Mouse (Mus musculus): ENCODE measurements at regions not wholly inside any gene's neighbourhood (a gene's known extent, or its start where the extent isn't known, plus 50 kb on each side); places are given as distances from the start of the nearest gene placed in this dataset.
A peak's percentile ranks its signal among the peaks of the same experiment; 100 is the strongest.
"Not testable (repeated sequence)": the region's sequence is repeated elsewhere in the genome, so short reads cannot be mapped to it uniquely, and the experiment has no call there.

GRCm38 (mm10) chr9:48047846-48048245 lies 114.0 kb upstream of the Nxpe4 start:
- DNase-seq (ENCODE audit: low read depth, low spot score), result no peak

- no peak for DNase-seq (ENCODE audit: low read depth, low spot score)
Measured at GRCm38 (mm10) chr9:48053580-48053979, 108.2 kb upstream of the Nxpe4 start.

GRCm38 (mm10) chr9:48055246-48055645 lies 106.6 kb upstream of the Nxpe4 start:
- no peak for DNase-seq (ENCODE audit: low read depth, low spot score)

GRCm38 (mm10) chr9:48058599-48058998 lies 103.2 kb upstream of the Nxpe4 start:
- peak; percentile 22 for DNase-seq (ENCODE audit: low read depth, low spot score)

- no peak for DNase-seq (ENCODE audit: low read depth, low spot score)
Measured at GRCm38 (mm10) chr9:48059549-48060165, 102.2 kb upstream of the Nxpe4 start.

GRCm38 (mm10) chr9:48060996-48061395 lies 100.8 kb upstream of the Nxpe4 start:
- DNase-seq (ENCODE audit: low read depth, low spot score), result no peak

GRCm38 (mm10) chr9:48066730-48067345 lies 95.0 kb upstream of the Nxpe4 start:
- DNase-seq (ENCODE audit: low read depth, low spot score), result no peak

DNA sequence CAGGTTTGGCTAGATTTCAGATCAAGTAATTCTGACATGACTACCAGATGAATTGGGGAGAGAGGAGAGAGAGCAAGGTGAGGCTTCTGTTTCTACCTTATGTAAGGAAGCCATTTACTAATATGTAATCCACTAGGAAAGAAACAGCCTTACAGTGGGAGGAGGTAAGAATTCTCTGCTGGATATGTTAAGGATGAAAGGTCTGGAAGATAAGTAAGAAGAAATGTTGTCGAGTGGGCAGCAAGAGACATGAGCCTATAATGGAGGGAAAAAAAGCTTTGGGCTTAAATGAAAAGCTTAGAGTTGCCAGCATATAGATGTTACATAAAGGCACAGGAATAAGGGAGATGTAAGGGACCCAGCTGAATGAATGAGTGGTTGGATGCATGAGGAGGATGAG lies 89.2 kb upstream of the Nxpe4 start:
- DNase-seq (ENCODE audit: low read depth, low spot score), result no peak

GRCm38 (mm10) chr9:48073096-48073495 lies 88.7 kb upstream of the Nxpe4 start:
- DNase-seq (ENCODE audit: low read depth, low spot score), result no peak

DNA sequence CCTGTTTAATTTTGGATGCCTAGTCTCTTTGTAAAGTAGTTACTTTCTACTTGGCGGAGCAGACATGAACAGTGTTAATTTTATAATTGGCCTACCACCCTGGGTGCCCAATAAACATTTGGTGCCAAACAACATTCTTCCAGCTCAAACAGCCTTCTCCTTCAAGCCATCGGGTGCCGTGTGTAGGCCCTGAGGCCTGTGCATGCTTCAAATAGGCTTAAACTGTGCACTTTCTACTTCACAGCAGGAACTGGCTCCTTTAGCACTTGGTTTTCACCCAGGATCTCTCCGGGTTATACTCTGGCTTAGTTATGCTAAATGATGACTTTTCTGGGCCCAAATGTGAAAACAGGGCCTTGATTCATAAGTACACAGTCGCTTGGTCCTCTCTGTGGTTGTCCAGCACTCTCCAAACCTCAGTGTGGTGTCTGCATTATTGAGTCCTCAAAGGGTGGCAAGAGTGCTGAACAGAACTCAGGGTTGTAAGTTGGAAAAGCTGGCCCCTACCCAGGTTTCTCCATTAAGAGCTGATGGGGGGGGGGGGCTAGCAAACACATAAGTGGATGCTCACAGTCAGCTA lies 86.1 kb upstream of the Nxpe4 start:
- DNase-seq (ENCODE audit: low read depth, low spot score), result no peak

- DNase-seq (ENCODE audit: low read depth, low spot score), result no peak
Measured at GRCm38 (mm10) chr9:48082461-48082860, 79.4 kb upstream of the Nxpe4 start.

DNA sequence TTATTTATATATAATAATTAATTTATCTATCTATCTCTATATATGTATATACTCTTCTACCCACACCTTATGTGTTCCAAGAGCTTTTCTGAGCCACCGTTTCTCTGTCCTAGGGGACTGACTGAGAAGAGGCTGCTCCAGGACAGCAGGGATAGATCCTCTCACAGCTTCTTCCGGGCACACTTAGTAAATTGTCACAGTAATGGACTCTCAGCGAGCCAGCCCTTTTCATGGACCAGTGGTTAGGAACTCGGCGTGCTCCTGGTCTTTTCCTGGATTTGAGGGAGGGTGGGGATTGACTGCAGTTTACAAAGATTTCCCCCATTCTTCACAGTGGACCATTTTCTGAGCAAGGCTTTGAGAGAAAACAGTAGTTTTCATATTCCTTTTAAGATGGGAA lies 77.6 kb upstream of the Nxpe4 start:
- DNase-seq (ENCODE audit: low read depth, low spot score), result not testable (repeated sequence)

GRCm38 (mm10) chr9:48089661-48090060 lies 72.2 kb upstream of the Nxpe4 start:
- peak; percentile 19 for DNase-seq (ENCODE audit: low read depth, low spot score)

GRCm38 (mm10) chr9:48094756-48095155 lies 67.1 kb upstream of the Nxpe4 start:
- DNase-seq (ENCODE audit: low read depth, low spot score), result no peak

GRCm38 (mm10) chr9:48099846-48100245 lies 62.0 kb upstream of the Nxpe4 start:
- DNase-seq (ENCODE audit: low read depth, low spot score), result no peak

GRCm38 (mm10) chr9:48106441-48107167 lies 55.2 kb upstream of the Nxpe4 start:
- peak; percentile 17 for DNase-seq (ENCODE audit: low read depth, low spot score)

DNA sequence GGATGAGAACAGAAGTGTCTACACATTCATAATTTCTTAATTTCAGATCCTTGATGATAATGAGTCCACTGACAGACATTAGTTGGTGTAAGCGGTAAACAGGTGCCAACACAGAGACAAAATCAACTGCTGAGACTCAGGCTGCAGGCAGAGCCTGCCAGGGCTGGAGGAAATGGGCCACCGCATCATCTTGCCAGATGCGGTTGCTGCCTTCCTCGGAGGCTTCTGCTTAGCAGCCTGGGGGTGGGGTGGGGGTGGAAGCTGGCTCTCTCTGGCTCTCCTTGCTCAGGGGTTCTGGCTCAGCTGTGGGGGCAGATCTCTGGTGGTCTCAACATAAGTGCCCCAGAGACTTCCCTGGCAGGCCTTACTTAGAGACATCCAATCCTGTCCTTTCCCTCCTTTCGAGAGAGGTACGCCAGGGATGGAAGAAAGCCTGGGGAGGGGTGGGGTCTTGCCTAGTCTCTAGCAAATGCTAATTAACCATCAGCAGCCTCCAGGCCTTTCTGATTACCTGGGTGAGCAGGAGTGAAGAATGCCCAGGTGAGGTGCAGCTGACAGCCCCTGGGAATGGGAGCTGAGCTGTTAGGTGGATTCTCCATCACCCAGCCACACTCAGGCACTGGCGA lies 52.7 kb upstream of the Nxpe4 start:
- no peak for DNase-seq (ENCODE audit: low read depth, low spot score)

- no peak for DNase-seq (ENCODE audit: low read depth, low spot score)
Measured at GRCm38 (mm10) chr9:48111316-48111890, 50.4 kb upstream of the Nxpe4 start.

Measured in 3T3-L1 (cell line).